Comparison of ENCODE assay signal across 14 mouse cellular contexts in genomic region chr12:82237946-82238345, GRCm38 (mm10).
A peak's percentile ranks its signal among the peaks of the same experiment; 100 is the strongest.
DNase-seq lines count a peak whose midpoint lies in the region.
"Had no signal": no experiment of that assay in that cellular context is flagged by ENCODE, and none has a peak within 500 bp of the region (broad histone marks: within the 10 kb centered on the region; RNA-seq: fewer than 3 reads in every experiment).

No protein-coding gene starts in this region.

- H3K4me1 ChIP-seq in heart, embryonic 10.5 days, result peaks cover 32% of the 10 kb centered on the region
- H3K4me1 ChIP-seq: forebrain, embryonic 12.5 days had no signal

- WGBS in heart, embryonic 10.5 days, result 59% methylated on average over 4 of the region's 4 CpGs

- H3K9me3 ChIP-seq in heart, embryonic 10.5 days, result no peaks in the 10 kb centered on the region
- H3K9me3 ChIP-seq: forebrain, embryonic 12.5 days; G1E had no signal

- H3K36me3 ChIP-seq in heart, embryonic 10.5 days, result peaks cover 6% of the 10 kb centered on the region

- peak overlapping the region; percentile 25; the same call in 1 of the 2 replicates for H3K27ac ChIP-seq in heart, embryonic 10.5 days
- H3K27ac ChIP-seq: forebrain, embryonic 12.5 days had no signal

- intact Hi-C loops in heart, postnatal 25 days (cut with DNase I), result no loop called here

- no peaks in the 10 kb centered on the region for H3K27me3 ChIP-seq in heart, embryonic 10.5 days (ENCODE audit: insufficient read depth, poor library complexity, severe bottlenecking)
- H3K27me3 ChIP-seq: forebrain, embryonic 12.5 days had no signal

- H3K4me3 ChIP-seq in heart, embryonic 10.5 days, result no peak overlapping the region
- H3K4me3 ChIP-seq: forebrain, embryonic 12.5 days had no signal

- DNase-seq in heart, embryonic 10.5 days (ENCODE audit: low spot score), result no peak
- DNase-seq in heart, postnatal 25 days (ENCODE audit: low spot score), result no peak
- DNase-seq in kidney, postnatal 14 days, result peak; percentile 42
- no peak for DNase-seq in kidney, postnatal 25 days
- DNase-seq in urinary bladder, postnatal 14 days (ENCODE audit: low spot score), result peak; percentile 27
- DNase-seq in urinary bladder, adult 18-20 months (ENCODE audit: low spot score in 2 of 2), result no peak
- DNase-seq in layer of hippocampus, postnatal 10 days (ENCODE audit: low spot score in 2 of 2), result no peak
- no peak for DNase-seq in layer of hippocampus, postnatal 36 days
- DNase-seq: B cell, adult 2 months; kidney, adult 18-20 months; retina, postnatal 1 day; thymus, postnatal 25 days had no signal

Comparison
In these comparisons a context has a peak if more than half of its experiments do, and no peak if none do; other contexts are left out.
1. DNase-seq: peak in kidney, postnatal 14 days (single experiment) and urinary bladder, postnatal 14 days (single experiment); none in heart, embryonic 10.5 days (single experiment), heart, postnatal 25 days (single experiment), kidney, postnatal 25 days (0 of 2), urinary bladder, adult 18-20 months (0 of 2), layer of hippocampus, postnatal 10 days (0 of 2) and layer of hippocampus, postnatal 36 days (0 of 2).